Mouse (Mus musculus): ENCODE data around the gene C1qa.

GRCm38 (mm10) chr4:136911211-136911646 is 12.6 kb upstream of the C1qa start:
- TF ChIP-seq CTCF (IDR thresholded peaks at IDR 0.05; ENCODE audit: control insufficient read depth, insufficient read depth, low read length) (no peak), POLR2A (IDR thresholded peaks at IDR 0.05; ENCODE audit: borderline replicate concordance, control insufficient read depth, low read depth, low read length) (no peak)
